Mouse (Mus musculus): ENCODE data around the gene Tmem72.

DNA sequence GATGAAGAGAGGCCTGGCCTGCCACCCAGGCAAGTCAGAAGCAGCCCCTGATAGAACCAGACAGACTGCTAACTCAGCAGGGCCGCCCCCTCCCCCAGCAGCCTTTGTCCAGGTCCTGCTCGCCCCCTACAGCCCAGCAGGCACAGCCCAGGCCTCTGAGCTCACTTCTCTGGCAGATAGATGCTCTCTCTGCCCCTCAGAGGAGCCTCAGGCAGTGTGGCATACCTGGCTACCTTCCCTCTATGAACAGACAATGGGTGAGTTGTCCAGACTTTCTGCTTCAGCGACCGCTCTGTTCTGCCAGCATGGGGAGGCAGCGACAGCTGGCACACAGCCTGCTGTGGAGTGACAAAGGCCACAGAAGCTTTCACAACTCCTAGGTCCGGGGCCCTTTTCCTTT lies 46.6 kb downstream of the Tmem72 start:
- TF ChIP-seq CTCF (IDR thresholded peaks at IDR 0.05; ENCODE audit: low read depth, low read length) (no peak), POLR2A (IDR thresholded peaks at IDR 0.05; ENCODE audit: borderline replicate concordance, low read depth, low read length) (no peak)
